Mouse (Mus musculus) layer of hippocampus, adult 2 months (tissue): ENCODE results near the gene Ffar2. TPM values are rescaled to one million over a fixed set of nuclear protein-coding genes. Genes with fewer than 3 reads are reported as not detected.

Experiments
- DNase-seq, 2 experiments: peaks; one replicate each; pipeline ENCODE4 v3.0.0; 2022; ENCODE audit warnings: low spot score in 2 of 2
- H3K27ac ChIP-seq: fragments of 200-600 bp; 2 replicates; pipeline ENCODE4 v1.8.1; 2022
- H3K4me3 ChIP-seq: fragments of 200-600 bp; 2 replicates; pipeline ENCODE4 v1.8.1; 2022; ENCODE audit warnings: mild to moderate bottlenecking
- CTCF ChIP-seq: fragments of 200-600 bp; conservative IDR thresholded peaks from 2 replicates; pipeline ENCODE4 v1.8.1; 2022; ENCODE audit warnings: antibody characterized with exemption, mild to moderate bottlenecking, moderate library complexity
- long read RNA-seq, 2 experiments: library from polyadenylated mRNA; stranded (forward); transcript quantifications; one replicate each; pipeline ENCODE4 v2.0.0; 2021; ENCODE audit warnings: borderline mapping rate in 2 of 2
- total RNA-seq, 2 experiments: library from RNA; stranded (reverse); gene quantifications; 2 replicates each; pipeline ENCODE4 v1.2.3; 2021

Gene Ffar2
- total RNA-seq: not detected
- long read RNA-seq, experiment 1: 0 reads
- long read RNA-seq, experiment 2: 0 reads

- no peak for DNase-seq
- Histone ChIP-seq H3K27ac (no peak within 1 kb of the TSS), H3K4me3 (no peak within 1 kb of the TSS)
- no peak for TF ChIP-seq CTCF
Measured at GRCm38 (mm10) chr7:30823675-30824074, at the start of gene Ffar2. TSS of gene Ffar2 (minus strand) at chr7:30823775.

GRCm38 (mm10) chr7:30873083-30873482 is 49.5 kb upstream of the Ffar2 start:
- TF ChIP-seq CTCF: peak; percentile 86
- peak; percentile 27 to 69 for DNase-seq
- Histone ChIP-seq H3K4me3 (no peak overlapping the region), H3K27ac (no peak overlapping the region)

DNA sequence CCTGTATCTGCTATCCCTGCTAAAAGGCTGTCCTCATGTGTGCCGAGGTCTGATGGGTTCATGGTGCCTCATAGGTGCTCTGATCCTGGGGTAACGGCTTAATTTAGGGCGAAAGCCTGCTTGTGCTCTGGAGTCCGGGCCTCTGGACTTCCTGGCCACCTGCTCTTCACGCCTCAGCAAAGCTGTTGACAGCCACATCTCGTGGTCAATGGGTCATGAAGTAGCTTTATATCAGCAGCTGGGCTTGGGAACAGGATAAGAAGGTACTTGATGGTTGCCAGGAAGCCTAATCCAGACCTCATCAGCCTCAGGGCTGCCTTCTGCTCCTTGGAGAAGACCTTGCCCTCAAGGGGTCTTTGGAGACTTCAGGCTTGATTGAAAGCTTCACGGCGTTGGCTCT is 39.8 kb upstream of the Ffar2 start:
- no peak overlapping the region for H3K27ac ChIP-seq
- no peak overlapping the region for H3K4me3 ChIP-seq
- DNase-seq: no peak
- TF ChIP-seq CTCF: no peak

GRCm38 (mm10) chr7:30861464-30861863 is 37.9 kb upstream of the Ffar2 start, which contains the start of gene Ffar1:
TSS of gene Ffar1 (minus strand) at chr7:30861564.
- no peak for DNase-seq
- H3K27ac ChIP-seq: no peak within 1 kb of the TSS
- TF ChIP-seq CTCF: no peak
- H3K4me3 ChIP-seq: no peak within 1 kb of the TSS

GRCm38 (mm10) chr7:30859635-30860402 is 36.2 kb upstream of the Ffar2 start:
- Histone ChIP-seq H3K4me3 (no peak overlapping the region), H3K27ac (no peak overlapping the region)
- peak; percentile 80 for TF ChIP-seq CTCF
- DNase-seq: peak; percentile 10 to 61

GRCm38 (mm10) chr7:30859290-30859634 is 35.7 kb upstream of the Ffar2 start:
- H3K27ac ChIP-seq: no peak overlapping the region
- peak; percentile 67 to 72 for DNase-seq
- H3K4me3 ChIP-seq: no peak overlapping the region
- TF ChIP-seq CTCF: peak; percentile 85

DNA sequence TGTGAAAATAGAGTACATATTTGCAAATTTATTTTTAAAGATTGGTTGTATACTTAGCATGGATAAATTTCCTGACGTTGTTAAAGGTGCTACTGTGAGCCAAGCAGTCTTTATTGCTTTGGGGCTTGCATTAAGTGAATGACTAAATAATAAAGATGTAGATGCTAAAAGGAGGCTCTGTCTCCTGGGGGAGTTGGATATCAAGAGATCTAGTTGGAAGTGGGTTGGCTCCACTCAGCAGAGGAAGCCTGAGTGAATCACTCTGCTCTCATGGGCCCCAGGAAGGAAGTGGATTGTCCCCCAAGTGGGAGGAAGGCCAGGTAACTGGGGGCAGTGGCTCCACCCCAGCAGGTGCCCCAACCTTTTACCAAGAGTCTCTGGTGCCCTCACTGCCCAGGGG is 34.2 kb upstream of the Ffar2 start:
- H3K27ac ChIP-seq: no peak overlapping the region
- no peak for DNase-seq
- no peak for TF ChIP-seq CTCF
- H3K4me3 ChIP-seq: no peak overlapping the region

- Histone ChIP-seq H3K27ac (no peak within 1 kb of the TSS), H3K4me3 (no peak within 1 kb of the TSS)
- no peak for DNase-seq
- TF ChIP-seq CTCF: no peak
Measured at GRCm38 (mm10) chr7:30856078-30856477, 32.5 kb upstream of the Ffar2 start, which contains the start of gene Ffar3. TSS of gene Ffar3 (minus strand) at chr7:30856178.

- no peak overlapping the region for H3K4me3 ChIP-seq
- TF ChIP-seq CTCF: no peak
- no peak overlapping the region for H3K27ac ChIP-seq
- DNase-seq: no peak
Measured at GRCm38 (mm10) chr7:30851421-30851820, 27.8 kb upstream of the Ffar2 start.

- TF ChIP-seq CTCF: no peak
- H3K4me3 ChIP-seq: no peak overlapping the region
- DNase-seq: no peak
- H3K27ac ChIP-seq: no peak overlapping the region
Measured at GRCm38 (mm10) chr7:30847934-30848333, 24.4 kb upstream of the Ffar2 start.

- no peak for TF ChIP-seq CTCF
- no peak for DNase-seq
- Histone ChIP-seq H3K4me3 (no peak overlapping the region), H3K27ac (no peak overlapping the region)
Measured at GRCm38 (mm10) chr7:30847386-30847785, 23.8 kb upstream of the Ffar2 start.

DNA sequence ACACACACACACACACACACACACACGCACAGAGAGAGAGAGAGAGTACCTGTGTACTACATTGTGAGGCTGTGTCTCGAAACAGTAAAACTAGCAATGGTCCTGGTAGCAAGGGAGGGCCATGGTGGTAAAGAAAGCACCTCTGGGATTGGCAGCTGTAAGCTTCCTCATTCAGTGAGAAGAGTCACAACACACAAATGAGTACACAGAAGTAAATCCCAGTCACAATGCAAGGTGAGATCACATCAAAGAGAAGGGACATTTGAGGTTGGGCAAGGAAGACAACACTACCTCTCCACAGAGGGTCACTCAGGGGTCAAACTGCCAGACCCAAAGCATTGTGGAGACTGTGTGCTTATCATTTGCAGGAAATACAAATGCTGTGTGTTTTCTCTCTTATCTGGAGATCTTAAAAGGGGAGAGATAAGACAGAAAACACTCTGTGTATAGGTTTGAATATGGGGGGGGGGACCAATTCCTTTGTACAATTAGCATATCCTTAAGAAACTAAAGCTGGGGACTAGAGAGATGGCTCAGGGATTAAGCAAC is 23.0 kb upstream of the Ffar2 start:
- Histone ChIP-seq H3K27ac (no peak overlapping the region), H3K4me3 (no peak overlapping the region)
- no peak for DNase-seq
- TF ChIP-seq CTCF: no peak

DNA sequence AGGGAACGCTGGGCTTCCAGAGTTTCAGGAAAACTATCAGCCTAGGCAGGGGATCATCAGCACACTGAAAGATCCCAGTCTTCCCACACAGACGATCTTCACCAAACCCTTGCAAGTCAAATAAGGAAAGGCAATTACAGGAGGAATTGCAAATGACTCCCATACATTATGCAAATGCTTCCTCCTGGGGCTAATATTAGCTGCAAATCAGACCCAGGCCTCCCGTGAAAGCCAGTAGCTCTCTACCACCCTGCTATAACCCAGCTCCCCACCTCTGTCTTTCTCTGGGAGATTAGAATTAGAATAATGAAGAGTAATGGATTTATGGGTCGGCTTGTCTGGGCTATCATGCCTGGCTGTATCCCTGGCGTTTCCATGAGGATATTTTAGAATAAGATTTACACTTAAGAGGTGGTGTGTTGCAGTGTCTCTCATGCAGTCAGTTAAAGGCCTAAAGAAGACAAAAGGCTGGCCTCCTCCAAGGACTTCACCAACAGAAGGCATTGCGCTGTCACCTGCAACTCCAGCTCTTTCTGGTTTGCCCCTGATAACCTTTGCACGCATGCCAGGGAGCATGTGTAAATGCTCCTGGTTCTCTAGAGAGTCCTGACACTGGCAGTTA is 21.2 kb upstream of the Ffar2 start:
- TF ChIP-seq CTCF: no peak

More for the DNA sequence above, 21.2 kb upstream of the Ffar2 start:
- no peak for DNase-seq
- H3K27ac ChIP-seq: no peak overlapping the region
- no peak overlapping the region for H3K4me3 ChIP-seq
